Mouse (Mus musculus): ENCODE results near the gene Tnfaip3.
A peak's percentile ranks its signal among the peaks of the same experiment; 100 is the strongest.

Tnfaip3 gene

DNA sequence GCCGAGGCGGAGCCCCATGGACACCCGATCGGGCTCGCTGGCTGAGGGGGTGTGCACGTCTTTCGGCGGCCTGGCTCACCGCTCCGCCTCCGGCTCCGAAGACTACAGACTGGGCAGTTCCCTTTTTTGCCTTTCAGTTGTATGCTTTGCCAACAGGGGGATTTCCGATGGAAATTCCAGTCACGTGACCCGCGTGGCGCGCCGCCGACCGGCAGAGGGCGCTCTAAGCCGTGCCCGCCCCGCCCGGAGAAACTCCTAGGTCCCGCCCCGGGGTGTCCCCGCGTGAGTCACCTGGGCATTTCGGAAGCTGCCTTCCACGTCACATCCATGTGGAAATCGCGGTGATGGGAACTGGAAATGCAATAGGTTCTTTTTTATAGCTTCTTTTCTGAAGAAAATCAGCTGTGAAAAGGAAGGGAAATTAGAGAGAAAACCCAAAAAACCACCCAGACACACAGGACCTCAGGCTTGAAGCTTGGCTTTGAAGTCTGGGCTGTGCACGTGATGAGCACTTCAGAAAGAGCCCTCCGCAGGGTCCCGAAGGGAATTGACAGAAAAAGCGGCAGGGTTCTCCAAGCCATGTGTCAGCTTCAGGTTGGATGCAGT lies at the start of gene Tnfaip3:
Gene Tnfaip3 (minus strand): TSS at position 401 of the 606 bp plus-strand sequence.
- DNase-seq (ENCODE audit: low spot score) = peak; percentile 99

DNA sequence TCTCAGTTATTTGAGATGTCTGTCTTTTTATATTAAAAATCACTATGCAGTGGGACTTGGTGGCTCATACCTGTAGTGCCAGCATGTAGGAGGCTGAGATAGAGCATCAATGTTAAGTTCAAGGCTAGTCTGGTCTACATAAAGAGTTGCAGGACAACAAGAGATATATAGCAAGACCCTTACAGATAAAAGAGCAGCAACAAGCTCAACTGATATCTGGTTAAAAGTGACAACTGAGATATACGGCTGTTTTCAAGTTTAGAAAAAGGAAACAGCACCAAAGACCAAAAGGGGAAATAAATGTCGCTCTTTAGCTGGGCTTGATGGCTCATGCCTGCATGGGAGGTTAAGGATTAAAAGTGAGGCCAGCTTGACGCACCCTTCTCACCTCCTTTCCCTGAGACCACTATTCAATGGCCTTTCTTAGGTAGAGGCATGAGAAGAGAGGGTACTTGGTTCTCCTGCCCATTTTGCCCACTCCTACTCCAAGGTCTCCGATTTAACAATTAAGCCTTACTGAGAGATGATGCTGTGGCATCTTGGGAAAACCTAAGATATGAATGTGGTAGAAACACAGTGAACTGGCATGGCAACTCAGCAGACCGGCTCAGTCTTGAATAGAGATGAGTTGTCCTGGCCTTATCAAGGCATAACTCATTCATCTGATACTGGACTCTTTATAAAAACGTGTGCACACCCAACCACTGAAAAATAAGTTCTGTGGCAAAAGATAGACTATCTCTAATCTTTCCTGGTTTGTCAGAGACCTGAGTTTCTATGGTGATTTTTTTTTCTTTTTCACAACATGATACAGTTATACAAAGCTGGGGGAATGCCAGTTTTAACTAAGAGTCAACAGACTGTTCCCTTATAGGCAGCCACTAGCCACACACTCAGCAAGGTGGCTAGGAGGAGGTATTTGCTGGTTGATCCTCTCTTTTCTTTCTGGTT lies 49.5 kb upstream of the Tnfaip3 start:
- DNase-seq (ENCODE audit: low spot score) = no peak

DNA sequence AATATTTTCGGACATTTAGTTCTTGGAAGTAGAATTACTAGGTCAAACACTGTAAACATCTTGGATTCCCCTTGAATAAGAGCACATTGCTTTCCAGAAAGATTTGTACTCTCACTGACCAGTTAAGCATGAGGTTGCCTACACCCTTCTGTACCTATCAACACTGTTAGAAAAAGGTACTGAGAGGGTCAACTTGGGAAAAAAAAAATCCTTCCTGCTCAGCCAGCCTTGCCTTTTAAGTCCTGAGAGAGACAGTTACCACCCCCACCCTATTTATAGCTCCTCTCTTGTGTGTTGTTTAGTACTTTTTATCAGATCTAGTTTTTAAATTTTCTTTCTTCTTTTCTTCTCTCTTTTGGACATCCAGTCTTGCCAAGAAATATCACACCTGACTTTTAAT lies 48.2 kb upstream of the Tnfaip3 start:
- DNase-seq (ENCODE audit: low spot score) = no peak

DNA sequence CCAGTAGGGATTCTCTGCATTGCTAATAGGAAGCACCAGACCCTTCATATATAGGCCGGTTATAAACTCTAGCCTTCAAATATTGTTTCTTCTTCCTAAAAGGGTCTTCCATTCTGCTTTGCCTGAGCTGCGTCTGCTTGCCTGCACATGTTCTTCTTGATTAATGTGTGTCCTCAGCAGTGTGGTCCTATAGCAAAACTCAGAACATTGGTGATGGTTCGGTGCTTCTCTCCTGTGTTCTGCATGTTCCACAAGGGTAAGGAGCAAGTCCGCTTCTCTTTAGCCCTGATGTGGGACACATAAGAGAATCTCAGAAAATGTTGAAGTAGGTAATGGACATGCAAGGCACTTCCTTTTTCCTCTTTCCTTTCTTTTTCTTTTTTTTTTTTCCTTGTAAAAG lies 47.8 kb upstream of the Tnfaip3 start:
- no peak for DNase-seq (ENCODE audit: low spot score)

DNA sequence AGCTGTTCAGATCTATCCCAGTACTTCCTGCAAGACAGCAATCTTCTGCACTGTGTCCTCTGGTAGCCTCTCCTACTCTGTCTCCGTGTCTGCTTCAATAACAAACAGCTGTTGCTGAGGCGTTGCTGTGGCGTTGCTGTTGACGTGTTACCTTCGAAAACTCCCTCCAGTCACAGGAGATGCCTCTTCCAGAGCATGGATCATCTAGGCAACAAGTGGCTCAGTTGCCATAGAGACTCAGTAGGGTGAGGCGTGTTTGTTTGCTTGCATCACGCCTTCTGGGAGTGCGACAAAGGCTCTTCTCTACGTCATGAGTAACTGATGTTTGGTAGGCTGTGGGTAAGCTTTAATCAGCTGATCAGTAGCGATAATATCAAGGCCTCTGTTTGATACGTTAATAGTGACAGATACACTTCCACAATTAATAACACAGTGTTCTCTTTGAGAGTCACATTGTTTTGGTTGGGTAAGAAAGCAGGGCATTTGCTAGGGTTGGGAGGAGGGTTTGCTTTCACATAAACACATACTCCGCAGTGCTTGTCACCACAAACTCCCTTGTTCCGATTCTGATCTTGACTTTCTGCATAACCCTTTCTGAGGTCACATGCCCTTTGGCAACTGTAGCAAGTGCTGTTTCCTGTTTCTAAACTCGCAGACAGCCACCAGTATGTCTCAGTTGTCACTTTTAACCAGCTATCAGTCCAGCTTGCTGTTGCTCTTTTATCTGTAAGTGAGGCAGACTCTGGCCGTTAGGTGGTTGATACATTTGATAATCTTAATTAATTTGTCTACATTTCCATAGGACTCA lies 46.8 kb upstream of the Tnfaip3 start:
- no peak for DNase-seq (ENCODE audit: low spot score)

DNA sequence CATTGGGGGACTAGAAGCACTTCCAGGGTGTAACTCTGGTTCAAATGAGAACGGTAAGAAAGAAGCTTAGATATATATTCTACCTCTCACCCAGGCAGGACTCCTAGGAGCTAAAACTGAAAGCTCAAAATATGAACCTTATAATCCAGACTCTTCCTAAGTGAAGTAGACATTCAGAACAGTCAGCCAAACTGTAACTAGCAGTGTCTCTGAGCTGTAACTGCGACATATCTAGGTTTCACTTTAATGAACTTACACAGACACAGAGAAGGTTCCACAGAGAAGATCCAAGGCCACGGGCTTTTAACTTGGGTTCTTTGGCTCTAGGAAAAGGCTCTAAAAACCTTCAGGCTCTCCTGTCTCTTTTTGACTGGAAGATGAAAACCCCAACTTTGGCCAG lies 45.7 kb upstream of the Tnfaip3 start:
- no peak for DNase-seq (ENCODE audit: low spot score)

DNA sequence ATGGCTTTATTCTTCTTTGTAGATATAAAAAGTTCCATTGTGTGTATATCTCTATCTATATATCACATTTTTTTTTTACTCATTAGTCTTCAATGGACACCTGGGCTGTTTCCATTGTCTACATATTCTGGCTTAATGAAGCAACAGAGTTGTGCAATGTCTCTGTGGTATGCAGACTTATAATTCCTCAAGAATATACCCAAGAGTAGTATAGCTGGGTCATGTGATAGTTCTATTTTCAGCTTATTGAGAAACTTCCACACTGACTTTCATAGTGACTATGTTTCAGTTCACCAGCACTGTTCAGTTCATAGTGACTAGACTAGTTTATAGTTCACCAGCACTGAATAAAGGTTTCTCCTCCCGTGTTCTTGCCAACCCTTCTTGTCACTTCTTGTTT lies 38.1 kb upstream of the Tnfaip3 start:
- DNase-seq (ENCODE audit: low spot score) = no peak

DNA sequence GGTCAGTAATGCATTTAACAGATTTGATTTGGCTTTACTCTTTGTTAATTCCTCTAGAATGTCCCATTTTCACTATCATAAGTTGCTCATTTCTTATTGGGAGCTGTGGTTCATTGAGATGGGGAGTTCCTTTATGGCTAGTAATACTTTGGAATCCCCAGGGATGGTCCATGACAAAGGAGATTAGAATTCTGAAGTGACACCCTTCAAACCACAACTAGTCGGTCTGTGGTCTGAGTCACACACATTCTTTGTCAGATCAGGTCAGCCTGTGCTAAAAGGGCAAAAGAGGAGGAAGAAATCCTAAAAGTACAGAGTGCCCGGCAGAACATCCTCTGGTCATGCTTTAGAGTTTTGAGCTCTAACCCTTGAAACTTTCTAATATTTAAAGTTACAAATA lies 30.5 kb upstream of the Tnfaip3 start:
- DNase-seq (ENCODE audit: low spot score) = no peak

DNA sequence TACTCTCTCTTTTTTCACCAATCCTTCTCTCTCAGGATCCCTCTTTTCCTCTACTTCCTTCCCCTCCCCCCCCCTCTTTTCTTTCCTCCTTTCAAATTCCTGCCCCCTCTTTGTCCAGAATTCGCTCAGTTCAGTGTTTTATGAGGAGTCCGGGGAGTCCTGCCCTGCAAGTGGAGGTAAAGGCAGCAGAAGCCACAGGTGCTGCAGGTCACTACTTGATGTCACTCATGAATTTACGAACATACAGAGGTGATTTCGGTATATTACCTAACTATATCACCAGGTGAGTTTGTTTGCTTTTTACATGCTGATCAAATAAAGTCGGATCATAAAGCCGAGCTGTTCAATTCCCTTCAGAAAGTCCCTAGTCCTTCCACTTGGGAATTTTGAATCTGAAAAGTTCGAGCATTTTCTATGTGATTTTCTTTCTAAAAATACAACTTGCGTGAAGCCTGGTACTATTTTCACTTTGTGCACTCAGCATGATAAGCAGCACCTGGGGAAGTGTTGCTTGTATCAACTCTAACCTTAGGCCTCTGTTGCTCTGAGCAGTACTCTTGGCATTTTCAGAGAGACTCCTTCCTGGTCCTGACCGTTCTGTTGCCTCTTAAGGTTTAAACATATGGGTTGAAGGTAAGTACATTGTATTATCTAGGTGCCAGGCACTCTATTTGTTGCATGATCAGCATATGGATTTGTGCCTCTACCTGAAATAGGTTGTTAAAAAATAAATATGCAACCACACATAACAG lies 29.5 kb upstream of the Tnfaip3 start:
- DNase-seq (ENCODE audit: low spot score) = no peak

DNA sequence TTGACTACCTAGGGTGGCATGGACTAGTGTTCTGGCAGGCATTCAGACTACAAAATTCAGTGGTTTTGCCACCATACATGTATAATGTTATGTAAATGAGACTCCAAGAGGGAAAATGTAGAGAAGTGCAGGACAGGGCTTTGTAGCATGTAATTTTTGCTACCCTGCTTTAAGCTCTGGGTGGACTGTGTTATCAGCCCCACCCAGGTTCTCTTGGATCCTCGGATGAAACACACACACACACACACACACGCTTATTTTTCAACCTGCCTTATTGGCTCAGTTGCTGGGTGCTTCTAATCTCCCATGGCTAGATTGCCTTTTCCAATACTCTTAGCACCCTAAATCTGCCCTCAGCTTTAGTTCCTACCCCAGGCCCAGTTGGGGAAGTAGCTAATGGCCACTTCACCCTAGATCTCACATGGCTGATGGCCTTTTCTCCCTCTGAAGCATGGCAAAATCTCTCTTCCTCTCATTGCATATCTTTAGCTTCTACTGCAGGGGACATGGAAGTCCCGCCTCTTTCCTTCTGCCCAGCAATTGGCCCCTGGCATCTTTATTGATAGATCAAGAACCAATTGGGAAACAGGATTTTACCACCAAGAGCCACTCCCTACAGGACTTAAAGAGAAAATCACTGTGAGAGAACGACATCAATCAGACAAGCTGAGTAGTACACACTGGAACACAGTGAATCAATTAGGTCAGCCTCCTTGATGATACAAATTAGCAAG lies 28.2 kb upstream of the Tnfaip3 start:
- no peak for DNase-seq (ENCODE audit: low spot score)

DNA sequence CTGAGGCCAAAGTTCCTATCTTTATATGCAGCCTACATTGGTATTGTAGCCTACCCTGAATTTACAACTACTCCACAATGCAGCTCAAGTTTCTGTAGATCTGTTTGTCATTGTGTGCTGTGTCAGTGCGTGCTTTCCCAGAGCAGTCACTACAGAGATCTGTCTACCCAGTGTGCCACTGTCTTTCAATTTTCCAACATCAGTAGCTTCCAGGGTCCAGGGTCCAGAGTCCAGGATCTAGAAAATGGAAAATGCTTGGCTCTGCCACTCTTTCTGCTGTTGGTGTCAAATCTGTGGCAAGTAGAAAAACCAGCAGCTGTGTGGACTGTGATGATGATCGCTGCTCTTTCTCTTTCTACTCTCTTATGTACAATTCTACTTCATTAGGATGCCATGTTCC lies 24.7 kb upstream of the Tnfaip3 start:
- no peak for DNase-seq (ENCODE audit: low spot score)

DNA sequence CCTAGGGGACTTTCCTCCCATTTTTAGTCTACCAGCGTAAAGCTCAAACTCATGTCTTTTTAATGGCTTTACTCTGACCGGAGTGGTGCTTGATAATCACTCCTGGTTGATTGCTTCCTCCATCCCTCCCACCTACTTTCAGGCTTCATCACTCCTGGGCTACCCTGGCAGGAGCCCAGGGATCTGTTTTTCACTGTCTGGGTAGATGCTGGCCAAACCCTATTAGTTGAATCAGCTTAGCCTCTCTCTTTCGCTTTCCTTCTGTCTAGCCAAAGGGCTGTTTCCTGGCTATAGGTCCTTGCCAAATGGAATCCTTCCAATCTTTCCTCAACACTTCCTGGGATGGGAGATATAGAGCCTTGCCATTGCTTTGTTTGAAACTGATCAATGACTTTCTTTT lies 19.3 kb upstream of the Tnfaip3 start:
- DNase-seq (ENCODE audit: low spot score) = no peak

DNA sequence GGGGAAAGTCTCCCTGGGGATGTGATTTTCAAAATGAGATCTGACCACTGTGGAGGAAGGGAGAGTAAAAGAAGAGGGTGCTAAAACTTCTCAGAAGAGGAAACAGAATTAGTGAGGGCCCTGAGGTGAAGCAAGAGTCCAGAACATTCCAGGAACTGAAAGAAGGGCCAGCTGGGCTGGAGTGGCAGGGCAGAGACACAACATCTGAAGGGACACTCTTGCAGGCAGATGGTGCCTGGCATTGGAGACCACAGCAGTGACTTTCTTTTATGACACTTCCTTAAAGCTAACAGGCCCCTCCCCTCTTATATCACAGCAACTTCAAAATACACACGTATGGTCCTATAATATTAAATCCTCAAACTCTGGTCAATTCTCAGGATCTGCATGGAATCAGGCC lies 18.2 kb upstream of the Tnfaip3 start:
- DNase-seq (ENCODE audit: low spot score) = no peak

DNA sequence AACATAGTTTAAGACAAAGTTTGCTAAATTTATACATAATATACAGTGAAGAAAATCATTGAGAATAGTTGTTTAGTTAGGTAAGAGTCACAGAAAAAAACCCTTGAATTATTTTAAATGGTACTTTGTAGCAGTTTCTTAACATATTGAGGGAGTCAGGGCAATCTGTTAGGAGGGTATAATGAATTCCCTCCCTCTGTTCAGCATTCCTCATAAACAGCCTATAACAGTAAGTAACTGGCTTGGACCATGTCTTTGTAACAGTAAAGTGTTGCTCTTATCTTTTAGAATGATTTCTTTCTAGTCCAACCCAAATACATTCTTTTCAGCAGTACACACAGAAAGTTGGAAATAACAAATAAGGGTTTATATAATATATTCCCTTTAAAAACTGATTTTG lies 16.4 kb upstream of the Tnfaip3 start:
- DNase-seq (ENCODE audit: low spot score) = no peak

DNA sequence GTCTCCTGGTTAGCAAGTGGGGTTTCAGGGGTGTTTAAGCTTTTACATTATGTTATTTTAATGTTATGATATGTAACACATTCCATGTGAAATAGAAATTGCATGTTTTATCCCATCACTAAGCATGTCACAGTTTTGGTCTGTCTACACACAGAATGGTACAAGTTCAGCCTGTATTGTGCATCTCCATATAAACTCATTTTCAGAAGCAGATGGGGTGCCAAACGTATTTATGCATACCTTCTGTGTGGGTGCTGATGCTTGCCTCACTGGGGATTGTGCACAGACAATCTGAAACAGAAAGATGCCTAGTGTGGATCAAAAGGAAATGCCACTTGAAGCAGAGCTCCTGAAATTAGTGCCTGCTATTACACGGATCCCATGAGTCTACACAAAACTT lies 15.2 kb upstream of the Tnfaip3 start:
- no peak for DNase-seq (ENCODE audit: low spot score)

DNA sequence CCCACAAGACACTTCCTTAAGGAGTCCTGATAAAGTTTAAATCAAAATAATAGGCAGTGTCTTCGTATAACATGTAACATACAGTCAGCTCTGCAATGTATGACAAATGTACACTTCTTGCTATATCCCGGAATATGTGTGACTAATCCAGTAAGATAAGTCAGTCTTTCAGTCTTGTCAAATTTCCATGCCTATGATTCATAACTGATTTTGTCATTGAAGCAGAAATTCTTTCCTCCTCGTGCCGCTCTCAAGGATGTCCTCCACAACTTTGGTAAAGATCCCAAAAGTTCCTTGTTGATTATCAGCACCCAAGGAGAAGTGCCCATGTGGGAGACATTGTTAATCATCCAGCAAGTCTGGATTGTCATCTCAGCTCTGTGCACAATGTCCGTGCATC lies 11.3 kb upstream of the Tnfaip3 start:
- no peak for DNase-seq (ENCODE audit: low spot score)

DNA sequence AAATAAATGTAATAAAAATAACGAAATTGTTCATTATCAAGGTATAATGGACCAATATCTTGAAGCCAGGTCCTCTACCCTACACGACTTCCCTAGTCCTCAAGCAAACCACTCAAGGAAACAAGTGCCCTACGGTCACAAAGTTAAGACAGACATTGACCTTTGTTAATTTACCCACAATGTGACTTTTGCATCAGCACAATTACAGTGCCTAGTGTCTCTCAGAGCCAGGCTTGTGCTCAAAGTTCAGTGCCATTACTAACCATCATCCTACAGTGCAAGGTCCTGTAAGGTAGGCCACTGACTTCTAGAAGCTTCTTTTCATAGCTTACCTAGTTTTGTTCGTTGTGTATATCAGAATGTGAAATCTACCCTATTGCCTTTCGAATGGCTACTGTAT lies 8.9 kb upstream of the Tnfaip3 start:
- no peak for DNase-seq (ENCODE audit: low spot score)

DNA sequence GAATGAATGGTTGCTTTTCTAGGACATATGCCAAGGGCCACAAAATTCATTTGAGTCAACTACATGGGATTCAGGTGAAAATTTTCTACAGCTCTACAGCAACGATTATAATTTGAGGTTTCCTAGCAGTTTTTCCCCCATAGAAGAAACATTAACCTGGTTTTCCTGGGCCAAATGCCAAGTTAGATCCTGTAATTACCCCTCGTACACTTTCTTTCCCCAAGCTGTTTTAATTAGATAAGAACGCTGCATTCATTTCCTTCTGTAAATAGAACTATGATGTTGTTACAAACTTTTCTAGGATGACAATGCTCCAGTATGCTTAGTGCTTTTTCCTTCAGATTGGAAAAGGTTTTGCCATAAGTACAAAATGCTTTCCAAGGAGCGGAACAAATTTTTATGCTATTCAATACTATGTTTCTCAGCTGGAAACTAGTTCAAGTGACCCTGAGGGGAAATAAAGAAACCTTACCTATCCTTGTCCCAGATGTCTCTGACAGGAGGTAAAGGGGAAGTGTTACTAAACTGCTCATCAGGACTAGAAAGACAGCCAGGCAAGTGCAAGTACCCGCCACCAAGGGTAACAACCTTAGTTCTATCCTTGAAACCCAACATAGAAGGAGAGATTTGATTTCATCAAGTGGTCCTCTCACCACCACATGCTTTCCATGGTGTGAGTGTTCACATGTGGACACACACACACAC lies 8.3 kb upstream of the Tnfaip3 start:
- no peak for DNase-seq (ENCODE audit: low spot score)

DNA sequence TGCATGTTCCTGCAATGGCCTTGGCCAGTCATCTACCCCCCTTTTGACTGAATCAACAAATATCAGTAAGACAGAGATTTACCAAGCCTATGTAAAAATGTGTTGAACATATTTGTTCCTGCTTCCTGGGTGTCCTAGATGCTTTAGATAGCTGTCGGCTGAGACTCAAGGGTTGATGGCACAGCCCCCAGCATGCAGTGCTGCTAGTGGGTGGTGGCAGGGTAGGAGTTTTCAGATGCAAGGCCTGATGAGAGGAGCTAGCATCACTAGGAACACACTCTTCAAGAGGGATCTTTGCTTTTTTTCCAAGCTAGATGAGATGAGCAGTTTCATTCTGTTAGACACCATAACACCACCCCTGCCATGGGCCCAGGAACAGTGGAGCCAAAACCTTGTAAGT lies 6.8 kb upstream of the Tnfaip3 start:
- no peak for DNase-seq (ENCODE audit: low spot score)

DNA sequence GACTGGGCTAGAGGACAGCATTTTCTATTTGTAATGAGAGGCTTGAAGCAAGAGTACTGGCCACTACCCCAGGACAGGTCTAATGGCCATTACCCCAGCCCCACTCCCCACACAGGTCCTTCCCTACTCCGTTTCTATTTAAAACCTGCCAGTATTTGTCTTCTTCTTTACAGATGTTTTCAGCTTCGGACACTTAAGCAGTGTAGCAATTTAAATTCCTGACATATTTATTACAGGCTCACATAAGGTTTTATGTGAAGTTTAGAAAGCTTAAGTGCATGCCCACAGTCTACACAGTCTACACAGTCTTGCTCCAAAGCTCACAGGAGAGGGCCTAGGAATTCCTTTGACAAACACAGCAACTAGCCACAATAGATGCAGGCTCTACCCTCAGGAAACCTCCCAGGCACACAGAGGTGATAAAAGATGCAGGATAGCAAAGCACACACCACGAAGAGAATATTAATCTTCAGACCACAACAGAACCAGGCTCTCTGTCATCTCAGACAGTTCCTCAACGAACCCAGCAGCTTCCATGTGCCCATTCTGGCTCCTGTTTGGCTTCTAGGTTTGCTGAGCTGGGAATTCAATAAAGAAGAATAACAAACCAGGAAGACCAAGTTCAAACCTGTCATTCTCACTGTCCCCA lies 1.5 kb upstream of the Tnfaip3 start:
- no peak for DNase-seq (ENCODE audit: low spot score)

Data from ovary, postnatal 14 days (tissue).